Mouse (Mus musculus): ENCODE results near the gene Itgb4. TPM values are rescaled to one million over a fixed set of nuclear protein-coding genes. Genes with fewer than 3 reads are reported as not detected.

Gene Itgb4
- total RNA-seq, 1 experiment from 2014 or later, result 3.6 TPM

DNA sequence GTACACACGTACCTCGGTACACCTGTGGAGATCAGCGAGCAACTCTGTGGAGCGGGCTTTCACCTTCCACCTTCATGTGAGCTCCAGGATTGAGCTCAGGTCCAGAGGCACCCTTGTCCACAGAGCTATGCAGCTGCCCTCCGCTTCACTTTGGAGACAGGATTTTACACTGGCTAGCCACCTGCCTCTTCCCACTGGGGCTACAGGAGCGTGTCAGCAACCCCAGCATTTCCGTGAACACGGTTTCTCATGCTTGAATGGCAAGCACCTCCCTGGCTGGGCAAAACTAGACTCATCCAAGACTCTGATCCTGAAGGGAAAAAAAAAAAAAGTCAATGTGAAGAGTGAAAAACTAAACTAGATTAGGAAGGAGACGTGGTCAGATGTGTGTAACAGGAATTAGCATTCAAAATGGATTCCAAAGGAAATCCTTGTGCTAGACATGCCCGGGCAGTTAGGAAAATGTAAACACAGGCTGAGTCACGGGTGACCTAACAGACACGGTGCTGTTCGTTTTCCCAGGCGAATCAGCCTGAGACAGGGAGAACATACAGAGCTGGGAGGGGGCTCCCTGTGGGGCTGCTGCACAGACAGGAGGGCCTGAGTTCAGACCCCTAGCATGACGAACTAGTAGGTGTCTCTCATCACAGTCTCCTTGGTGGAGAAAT, 4.4 kb upstream of the Itgb4 start:
- DNase-seq, result no peak

DNA sequence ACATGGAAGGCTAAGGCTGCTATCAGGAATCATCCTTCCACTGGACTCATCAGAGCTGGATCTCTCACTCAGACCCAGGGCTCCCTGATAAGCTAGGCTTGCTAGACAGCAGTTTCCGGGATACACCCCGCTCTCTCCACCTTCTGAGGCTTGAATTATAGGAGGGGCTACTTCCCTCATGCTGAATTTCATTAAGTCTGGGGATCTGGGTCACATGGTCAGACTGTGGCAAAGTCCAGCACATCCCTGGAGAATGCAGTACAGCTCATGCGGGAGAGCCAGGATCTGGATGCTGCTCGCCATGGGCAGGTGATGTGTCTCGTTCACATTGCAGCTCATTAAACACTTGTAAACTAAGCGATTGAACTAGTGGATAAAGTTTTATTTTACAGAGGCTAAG, 3.5 kb upstream of the Itgb4 start:
- no peak for DNase-seq

DNA sequence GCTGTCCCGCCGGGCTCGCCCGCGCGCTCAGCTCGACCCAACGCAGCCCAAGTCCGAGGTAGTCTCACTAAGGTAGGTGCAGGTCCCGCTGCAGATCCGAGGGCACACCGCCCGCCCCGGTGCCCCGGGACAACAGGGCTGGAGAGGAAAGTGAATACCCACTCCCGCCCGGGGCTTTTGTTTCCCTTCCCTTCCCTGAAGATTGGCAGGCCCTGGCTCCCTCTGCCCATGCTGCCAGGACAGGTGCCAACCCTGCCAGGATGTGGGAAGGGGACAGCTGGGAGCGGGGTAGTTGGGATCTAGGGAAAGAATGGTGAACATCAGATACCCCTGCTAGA, 543 bp downstream of the Itgb4 start:
- no peak for DNase-seq

DNA sequence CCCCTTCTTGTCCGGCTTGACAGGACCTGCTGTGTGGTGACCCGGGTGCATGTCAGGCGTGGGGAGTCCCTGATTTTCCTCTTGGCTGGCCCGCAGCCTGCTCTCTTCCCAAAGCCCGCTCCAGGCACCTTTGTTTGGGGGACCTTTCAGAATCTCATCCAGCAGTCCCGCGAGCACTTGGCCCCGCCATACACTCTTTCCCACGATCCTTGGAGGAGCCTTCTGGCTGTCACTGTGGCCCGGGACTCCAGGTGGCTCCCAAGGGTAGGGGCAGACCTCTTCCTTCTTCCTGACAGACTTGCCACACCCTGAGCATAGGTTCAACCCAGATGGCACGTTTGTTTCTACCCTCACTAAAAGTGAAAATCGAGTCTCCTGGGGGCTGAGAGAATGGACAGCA, 1.0 kb downstream of the Itgb4 start:
- no peak for DNase-seq

DNA sequence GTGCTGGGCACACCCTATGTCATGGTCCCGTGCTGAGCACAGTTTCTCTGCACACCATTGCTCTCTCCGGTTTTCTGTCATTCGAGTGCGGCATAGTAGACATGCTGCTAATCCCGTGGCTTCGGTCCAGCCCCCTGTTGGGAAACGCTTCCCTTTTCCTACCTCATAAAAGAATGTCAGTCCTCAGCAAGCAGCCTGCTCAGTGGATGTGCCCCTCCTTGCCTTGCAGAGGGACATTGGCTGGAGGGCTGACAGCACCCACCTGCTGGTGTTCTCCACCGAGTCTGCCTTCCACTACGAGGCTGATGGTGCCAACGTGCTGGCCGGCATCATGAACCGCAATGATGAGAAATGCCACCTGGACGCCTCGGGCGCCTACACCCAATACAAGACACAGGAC, 8.0 kb downstream of the Itgb4 start:
- no peak for DNase-seq

DNA sequence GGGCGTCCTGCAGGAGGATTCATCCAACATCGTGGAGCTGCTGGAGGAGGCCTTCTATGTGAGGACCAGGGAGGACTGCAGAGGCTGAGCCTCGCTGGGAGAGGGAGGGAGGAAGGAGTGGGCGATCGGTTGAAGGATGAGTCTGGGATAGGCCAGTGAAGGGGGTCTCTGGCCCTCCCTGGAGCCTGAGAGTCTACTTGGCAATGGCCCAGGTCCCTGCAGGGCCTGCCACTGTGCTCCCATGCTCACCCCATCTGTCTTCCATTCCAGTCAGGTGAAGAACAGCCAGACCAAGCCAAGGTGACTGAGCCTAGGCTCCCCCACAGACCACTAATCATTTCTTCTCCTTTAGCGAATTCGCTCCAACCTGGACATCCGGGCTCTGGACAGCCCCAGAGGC, 8.8 kb downstream of the Itgb4 start:
- DNase-seq, result no peak

DNA sequence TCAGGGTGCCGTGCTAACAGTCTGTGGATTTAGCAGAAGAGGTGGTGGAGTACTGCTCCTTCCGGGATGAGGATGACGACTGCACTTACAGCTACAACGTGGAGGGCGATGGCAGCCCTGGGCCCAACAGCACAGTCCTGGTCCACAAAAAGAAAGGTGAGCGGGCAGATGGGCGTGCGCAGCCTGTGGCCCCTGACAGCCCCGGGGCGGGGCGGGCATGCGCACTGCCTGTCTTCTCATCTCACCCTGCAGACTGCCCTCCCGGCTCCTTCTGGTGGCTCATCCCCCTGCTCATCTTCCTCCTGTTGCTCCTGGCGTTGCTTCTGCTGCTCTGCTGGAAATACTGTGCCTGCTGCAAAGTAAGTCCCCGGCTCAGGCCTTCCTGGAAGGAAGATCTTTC, 15.2 kb downstream of the Itgb4 start:
- DNase-seq, result no peak

DNA sequence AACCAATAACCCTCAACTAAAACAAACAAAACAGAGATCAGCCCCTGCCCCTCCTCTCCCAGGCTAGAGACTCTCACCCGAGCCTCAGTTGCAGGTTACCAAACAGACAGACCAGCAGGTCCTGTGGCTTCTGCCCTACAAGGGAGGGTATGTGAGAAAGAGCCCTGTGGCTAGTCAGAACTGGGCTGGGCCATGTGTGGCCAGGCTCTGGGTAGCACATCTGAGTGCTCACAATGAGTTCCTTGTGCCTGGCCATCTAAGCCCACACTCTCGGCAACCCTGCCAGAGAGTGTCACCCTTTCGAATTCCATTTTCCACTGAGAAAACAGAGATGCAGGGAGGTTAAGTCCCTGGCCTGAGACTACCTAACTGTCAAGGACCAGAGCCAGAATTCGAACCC, 17.6 kb downstream of the Itgb4 start:
- DNase-seq, result no peak

DNA sequence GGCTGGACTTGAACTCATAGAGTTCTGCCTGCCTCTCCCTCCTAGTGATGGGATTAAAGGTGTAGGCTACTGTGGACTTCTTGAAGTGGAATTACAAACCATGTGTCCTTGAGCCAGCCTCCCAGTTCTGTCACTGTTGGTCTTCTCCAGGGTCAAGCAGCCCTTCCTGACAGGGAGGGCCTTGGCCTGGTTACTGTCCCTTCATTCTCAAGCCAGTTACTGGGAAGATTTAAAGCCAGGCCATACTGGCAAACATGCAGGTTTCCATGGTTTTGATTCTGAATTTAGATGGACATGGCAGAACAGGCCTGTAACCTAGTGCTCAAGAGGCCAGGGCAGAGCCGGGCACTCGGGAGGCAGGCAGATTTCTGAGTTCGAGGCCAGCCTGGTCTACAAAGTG, 20.7 kb downstream of the Itgb4 start:
- no peak for DNase-seq

DNA sequence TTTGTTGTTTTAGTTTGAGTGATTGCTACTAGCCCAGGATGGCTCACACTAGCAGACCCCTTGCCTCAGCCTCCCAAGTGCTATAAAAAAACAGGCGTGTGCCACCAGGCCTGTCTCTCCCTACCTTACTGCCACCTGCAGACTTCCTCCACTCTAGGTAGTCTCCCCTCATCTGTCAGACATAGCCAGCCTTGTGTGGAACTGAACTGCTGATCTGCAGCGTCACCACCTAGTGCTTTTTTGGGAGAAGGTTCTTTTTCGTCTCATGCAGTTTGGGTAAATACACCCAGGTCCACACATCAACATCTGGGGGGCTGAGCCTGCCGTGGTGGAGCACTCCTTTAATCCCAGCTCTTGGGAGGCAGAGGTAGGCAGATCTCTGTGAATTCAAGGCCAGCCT, 22.5 kb downstream of the Itgb4 start:
- DNase-seq, result no peak

DNA sequence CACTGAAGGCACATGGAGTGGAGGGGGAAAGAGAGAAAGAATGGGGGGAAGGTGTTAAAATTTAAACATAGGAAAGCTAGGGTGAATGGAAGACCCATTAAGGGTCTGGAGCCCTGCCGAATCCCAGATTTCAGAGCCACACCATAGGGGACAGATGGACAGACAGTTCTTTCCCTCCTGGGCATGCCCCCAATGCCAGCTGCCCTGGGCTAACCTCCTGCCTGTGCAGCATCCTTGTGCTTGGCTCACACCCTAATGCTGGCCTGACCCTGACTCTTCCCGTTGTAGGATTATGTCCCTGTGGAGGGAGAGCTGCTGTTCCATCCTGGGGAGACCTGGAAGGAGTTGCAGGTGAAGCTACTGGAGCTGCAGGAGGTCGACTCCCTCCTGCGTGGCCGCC, 23.2 kb downstream of the Itgb4 start:
- DNase-seq, result no peak

DNA sequence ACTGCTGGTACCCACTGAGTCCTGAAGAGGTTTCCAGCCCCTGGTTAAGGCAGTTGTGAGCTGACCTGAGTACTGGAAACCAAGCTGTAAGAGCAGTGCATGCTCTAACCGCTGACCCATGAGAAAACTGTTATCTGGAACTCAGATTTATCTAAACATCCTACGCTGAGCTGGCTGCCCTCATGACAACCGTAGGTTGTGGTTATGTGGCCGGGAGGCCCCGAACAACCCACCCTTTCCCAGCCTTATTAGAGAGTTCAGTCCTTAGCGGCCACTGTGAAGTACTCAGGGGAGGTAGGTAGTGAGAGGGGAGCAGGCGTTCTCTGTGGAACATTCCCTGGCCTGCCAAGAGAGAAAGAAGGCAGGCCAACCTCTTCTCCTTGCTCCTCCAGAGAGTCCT, 24.5 kb downstream of the Itgb4 start:
- no peak for DNase-seq

DNA sequence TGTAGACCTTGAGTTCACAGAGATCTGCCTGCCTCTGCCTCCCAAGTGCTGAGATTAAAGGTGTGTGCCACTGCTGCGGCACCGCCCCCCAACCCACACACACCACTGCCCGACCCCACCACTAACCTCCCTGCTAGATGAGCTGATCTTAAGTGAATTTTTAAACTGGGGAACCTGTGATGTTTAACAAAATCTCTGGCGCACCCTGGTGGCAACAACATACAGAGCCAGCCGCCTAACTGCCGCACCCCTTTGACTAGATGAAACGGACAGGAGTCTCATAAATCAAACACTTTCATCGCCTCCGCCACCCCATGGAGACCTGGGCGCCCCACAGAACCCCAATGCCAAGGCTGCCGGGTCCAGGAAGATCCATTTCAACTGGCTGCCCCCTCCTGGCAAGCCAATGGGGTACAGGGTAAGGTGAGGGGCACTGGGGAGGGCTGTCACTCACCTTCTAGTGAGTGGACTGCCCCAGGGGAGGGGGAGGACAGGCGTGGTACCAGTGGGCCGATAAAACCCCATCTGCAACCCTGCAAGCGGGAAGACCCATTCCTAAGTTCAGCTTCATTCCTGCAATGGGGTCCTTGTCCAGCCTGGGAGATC, 25.1 kb downstream of the Itgb4 start:
- DNase-seq, result peak; percentile 81

DNA sequence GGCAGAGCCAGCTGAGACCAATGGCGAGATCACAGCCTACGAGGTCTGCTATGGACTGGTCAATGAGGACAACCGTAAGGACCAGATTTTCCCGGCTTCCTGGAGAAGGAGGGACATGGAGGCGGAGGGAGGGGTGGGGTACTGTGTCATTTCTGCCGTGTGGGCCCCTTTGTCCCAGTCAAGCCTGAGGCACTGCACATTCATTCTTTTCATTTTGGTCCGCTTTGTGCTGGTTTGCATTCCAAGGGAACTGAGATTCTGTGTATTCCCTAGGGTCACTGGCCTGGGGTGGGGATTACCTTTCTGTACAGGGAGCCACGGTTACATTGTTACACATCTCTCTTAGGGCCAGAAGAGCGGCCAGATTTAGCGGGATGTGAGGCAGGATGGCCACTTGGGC, 26.1 kb downstream of the Itgb4 start:
- DNase-seq, result no peak

DNA sequence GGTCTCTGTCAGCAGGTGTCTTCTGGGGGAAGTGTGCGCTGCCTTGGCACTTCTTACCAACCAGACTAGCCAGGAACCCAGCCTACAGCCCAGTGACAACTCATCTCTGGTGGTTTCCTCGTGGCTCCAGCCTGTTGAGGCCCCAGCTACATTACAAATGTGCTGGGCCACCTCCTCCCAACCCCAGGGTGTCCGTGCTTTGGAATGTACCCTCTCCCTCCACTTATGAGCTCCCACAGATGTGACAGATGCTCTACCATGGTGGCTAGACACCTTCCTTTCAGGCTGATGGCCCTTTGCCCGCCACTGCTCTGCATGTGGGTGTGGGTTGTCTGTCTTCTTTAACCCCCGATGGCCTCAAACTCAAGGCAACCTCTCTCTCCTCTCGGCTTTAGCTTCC, 27.2 kb downstream of the Itgb4 start:
- no peak for DNase-seq

DNA sequence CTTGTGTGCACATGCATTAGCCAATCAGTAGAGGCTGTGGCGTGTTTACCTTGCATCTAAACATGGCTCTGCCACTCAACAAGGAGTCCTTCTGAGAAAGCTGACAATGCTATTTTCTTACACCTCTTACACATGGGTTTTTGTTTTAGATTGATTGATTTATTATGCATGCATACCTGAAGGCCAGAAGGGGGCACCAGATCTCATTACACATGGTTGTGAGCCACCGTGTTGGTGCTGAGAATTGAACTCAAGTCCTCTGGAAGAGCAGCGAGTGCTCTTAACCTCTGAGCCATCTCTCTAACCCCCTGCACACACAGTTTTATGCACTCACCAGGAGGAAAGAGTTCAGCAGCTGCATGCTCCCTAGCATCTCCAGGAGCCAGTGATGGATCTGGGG, 28.4 kb downstream of the Itgb4 start:
- DNase-seq, result no peak

DNA sequence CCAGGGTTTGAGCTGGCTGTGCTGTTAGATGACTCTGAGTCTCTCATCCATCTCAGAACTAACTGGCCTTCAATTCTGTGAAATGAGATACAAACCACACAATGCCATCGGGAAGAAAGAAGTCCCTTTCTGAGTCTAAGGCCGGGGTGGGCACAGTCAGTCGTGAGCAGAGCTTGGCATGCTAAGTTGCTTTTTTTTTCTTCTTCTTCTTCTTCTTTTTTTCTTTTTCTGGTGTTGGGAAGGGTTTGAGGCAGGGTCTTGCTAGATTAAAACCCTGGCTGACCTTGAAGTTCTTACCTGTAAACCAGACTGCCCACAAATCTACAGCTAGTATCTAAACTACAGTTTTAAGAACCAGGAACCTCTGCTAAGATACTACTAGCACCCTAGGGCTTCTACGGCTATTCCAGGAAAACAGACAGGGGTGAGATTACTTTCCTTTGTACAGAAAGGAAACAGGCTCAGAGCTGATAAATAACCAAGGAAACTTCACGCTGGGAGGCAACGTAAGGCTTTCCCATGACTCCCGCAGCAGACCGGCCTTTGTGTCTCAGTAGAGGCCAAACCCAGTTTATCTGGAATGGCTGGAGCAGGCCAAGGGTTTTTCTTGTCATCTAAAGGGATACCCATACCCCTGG, 29.8 kb downstream of the Itgb4 start:
- no peak for DNase-seq

DNA sequence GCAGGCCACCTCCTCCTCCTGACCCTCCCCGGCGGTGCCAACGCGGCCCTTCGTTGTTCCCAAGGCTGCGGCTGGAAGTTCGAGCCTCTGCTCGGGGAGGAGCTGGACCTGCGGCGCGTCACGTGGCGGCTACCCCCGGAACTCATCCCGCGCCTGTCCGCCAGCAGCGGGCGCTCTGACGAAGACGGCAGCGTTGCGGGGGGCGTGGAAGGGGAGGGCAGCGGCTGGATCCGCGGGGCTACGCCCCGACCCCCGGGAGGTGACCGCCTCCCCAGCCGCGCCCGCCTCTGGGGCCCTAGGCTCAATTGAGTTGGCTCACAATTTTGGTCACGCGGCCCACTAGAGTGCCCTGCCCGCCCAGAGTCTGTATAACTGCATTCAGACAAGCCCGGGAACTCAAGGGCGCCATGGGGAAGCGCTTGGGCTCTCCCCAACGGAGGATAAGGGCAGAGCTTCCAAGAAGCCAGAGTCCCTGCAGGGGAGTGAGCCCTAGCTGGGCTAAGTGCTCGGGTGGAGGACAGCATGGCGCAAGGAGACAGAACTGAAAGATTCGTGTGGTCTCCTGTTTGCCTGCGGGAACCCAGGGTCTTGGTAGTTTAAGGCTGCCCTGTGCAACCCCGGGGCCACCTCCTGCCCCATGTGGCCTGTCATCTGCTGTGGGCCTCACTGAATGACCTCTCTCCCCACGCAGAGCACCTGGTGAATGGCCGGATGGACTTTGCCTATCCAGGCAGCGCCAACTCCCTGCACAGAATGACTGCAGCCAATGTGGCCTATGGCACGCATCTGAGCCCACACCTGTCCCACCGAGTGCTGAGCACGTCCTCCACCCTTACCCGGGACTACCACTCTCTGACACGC, 30.6 kb downstream of the Itgb4 start:
- peak; percentile 91 for DNase-seq

DNA sequence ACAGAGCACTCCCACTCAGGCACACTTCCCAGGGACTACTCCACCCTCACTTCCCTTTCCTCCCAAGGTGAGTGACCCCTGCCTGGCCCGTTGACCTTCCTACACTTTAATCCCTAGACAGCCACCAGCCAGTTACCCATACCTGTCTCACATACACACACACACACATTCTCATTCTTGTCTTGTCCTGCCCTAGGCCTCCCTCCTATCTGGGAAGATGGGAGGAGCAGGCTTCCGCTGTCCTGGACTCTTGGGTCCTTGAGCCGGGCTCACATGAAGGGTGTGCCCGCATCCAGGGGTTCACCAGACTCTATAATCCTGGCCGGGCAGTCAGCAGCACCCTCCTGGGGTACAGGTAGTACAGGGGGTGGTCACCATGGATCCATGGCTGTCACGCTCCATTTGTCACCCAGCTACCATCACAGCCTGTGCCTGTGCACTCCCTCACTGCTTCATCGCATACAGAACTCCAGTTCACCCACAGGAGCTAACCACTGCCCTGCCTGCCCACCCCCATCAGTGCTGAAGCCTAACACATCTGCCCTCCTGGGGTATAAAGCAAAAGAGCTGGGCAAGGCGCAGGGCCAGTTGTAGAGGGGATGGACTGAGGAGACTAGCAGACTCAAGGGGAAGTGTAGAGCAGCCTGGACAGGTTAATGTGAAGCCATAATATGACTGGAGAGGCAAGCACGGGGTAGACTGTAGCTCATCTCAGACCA, 31.4 kb downstream of the Itgb4 start:
- no peak for DNase-seq

DNA sequence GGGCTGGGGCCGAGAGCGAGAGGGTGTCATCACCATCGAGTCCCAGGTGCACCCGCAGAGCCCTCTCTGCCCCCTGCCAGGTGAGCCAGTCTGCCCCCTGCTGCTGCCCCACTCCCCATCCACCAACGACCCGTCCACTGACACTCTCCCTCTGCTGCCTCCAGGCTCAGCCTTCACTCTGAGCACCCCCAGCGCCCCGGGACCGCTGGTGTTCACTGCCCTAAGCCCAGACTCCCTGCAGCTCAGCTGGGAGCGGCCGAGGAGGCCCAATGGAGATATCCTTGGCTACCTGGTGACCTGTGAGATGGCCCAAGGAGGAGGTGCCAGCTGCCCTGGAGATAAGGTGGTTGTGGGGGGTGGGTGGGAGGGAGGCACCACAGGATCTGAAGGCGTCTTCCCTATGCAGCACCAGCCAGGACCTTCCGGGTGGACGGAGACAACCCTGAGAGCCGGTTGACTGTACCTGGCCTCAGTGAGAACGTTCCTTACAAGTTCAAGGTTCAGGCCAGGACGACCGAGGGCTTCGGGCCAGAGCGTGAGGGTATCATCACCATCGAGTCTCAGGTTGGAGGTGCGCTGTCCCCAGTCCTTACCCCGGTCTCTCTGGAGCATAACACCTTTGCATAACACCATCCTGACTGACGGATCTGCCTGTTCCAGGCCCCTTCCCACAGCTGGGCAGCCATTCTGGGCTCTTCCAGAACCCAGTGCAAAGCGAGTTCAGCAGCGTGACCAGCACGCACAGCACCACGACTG, 32.8 kb downstream of the Itgb4 start:
- no peak for DNase-seq

DNA sequence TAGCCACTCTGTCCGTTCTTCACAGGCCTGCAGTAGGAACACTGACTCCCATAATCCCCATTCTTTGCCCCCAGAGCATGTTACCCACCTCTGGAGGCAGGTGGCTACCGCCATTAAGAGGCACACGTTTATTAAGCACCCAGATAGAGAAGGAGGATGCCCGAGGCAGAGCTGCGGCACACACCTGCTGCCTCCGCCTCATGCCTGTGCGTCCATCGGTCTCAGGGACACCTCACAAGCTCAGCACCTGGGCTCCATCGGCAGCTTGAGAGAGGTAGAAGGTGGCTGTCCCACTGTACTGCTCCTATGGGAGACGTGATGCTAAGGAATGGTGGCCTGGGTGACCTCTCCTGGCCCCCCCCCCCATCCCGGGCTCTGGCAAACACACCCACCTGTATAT, 33.9 kb downstream of the Itgb4 start:
- DNase-seq, result no peak

DNA sequence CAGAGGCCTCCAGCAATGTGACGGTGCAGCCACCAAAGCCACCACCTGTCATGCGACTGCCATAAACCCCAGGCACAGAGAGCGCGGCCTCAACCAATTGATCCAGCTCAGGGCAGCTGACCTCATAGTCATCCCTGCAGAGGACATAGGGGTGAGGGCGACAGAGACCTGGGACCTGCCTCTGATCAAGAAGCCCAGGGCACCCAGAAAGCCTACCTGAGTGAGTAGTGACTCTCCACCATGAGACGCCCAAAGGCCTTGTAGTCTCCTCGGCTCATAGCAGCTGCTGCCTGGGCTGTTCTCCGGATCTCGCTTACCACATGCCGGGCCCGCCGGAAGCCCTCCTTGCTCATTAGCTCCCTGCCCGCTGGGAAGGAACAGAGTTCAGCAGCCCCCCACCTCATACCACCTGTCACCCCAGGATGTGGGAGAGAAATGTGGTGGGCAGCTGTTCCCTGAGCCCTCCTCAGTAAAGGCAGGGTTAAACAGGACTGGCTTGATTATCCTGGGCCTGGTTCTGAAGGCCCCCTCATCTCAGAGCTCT, 34.4 kb downstream of the Itgb4 start:
- no peak for DNase-seq

All from adrenal gland, postnatal 14 days (tissue).